Mouse (Mus musculus) small intestine, adult 2 months (tissue): ENCODE measurements around the gene Nop9.

Experiments
- CTCF ChIP-seq: fragments of 200-500 bp; IDR thresholded peaks from 2 replicates; pipeline ENCODE4 v1.5.1; 2012; ENCODE audit warnings: low read depth, mild to moderate bottlenecking, control low read depth, inconsistent platforms, low read length, moderate library complexity, mixed read lengths; ENCODE audit not compliant: insufficient replicate concordance, insufficient read length; ENCODE audit errors: extremely low read depth
- POLR2A ChIP-seq: fragments of 200-500 bp; IDR thresholded peaks from 2 replicates; pipeline ENCODE4 v1.6.1; 2012; ENCODE audit warnings: low read depth, mild to moderate bottlenecking, control low read depth, inconsistent platforms, low read length, moderate library complexity

DNA sequence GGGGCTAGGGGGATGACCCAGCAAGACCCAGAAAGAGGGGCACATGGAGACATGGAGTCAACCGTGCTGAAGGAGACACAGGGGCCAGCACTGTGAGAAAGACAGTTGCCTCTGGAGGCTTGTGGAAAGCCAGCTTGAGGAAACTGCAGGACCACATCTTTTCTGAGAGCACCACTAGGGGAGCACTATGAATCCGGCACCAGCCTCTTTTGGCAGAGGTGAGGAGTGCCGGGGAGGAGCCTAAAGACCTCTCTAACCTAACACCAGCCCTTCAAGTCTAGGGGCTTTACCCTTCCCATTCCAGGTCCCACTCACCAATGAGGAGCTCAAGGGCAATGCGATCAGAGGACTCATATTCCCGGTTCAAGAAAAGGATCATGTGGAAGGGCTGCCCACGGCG is 33.7 kb upstream of the Nop9 start:
- TF ChIP-seq CTCF, result no peak
- TF ChIP-seq POLR2A, result no peak
